Comparison of ENCODE assay signal across 8 mouse cellular contexts in the genomic region with DNA sequence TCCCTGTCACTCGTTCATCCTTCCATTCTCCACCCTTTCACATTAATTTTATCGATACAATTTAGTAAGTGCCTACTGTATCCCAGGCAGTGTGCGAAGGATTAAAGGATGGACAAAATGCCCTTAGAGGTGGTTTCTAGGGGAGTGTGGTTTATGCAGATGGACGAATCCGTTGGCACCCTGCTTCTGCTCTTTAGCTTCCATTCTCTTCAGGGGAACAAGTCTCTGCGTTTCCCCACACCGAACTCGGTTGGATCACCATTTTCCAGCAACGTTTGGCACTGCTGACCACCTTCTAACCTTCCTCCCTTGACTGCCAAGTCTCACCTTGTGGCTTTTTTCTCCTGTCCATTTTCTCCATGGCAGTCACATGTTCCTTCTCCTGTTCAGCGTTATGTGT. TPM values are rescaled to one million over a fixed set of nuclear protein-coding genes. Genes with fewer than 3 reads are reported as not detected.
A peak's percentile ranks its signal among the peaks of the same experiment; 100 is the strongest.
DNase-seq lines count a peak whose midpoint lies in the region; ATAC-seq and TF ChIP-seq lines count a peak whose summit lies in the region.

No protein-coding gene starts in this region.

- intact Hi-C loops in heart, adult 2 months (cut with DNase I): no loop called here

- no peak for DNase-seq in heart, adult 2 months
- DNase-seq in heart, postnatal 4 days: no peak
- DNase-seq in MN1 (ENCODE audit: low spot score): no peak
- DNase-seq in gastrocnemius, postnatal 10 days: no peak
- DNase-seq in thymus, postnatal 14 days: no peak

- ATAC-seq in forebrain, embryonic 13.5 days: no peak; the same call in 1 of the 2 replicates
- ATAC-seq in liver, embryonic 12.5 days: no peak

- H3K9me3 ChIP-seq in E14TG2a.4 (ENCODE audit: low read length): no peaks in the 10 kb centered on the region
- no peaks in the 10 kb centered on the region for H3K9me3 ChIP-seq in forebrain, embryonic 13.5 days (replicated peaks)
- H3K9me3 ChIP-seq in liver, embryonic 12.5 days (replicated peaks): no peaks in the 10 kb centered on the region

- peak overlapping the region; percentile 10; the same call in 1 of the 2 replicates for H3K9ac ChIP-seq in heart, adult 2 months (ENCODE audit: low read depth, low read length)
- H3K9ac ChIP-seq in forebrain, embryonic 13.5 days: peak overlapping the region; percentile 99
- no peak overlapping the region for H3K9ac ChIP-seq in liver, embryonic 12.5 days

- H3K4me2 ChIP-seq in forebrain, embryonic 13.5 days: peak overlapping the region; percentile 99
- peak overlapping the region; percentile 82 for H3K4me2 ChIP-seq in liver, embryonic 12.5 days

- TF ChIP-seq POLR2A in heart, adult 2 months (IDR thresholded peaks at IDR 0.05; ENCODE audit: insufficient read depth, low read depth, low read length): no peak

- TF ChIP-seq EP300 in heart, adult 2 months (IDR thresholded peaks at IDR 0.05; ENCODE audit: insufficient read depth, low read depth, low read length): no peak

- no peak overlapping the region for H3K27ac ChIP-seq in heart, adult 2 months
- H3K27ac ChIP-seq in forebrain, embryonic 13.5 days: peak overlapping the region; percentile 84
- H3K27ac ChIP-seq in liver, embryonic 12.5 days: no peak overlapping the region

- H3K27me3 ChIP-seq in heart, adult 2 months (ENCODE audit: control insufficient read depth, insufficient read depth, low read length): peaks cover 3% of the 10 kb centered on the region; the same call in 1 of the 2 replicates
- peaks cover 65% of the 10 kb centered on the region for H3K27me3 ChIP-seq in E14TG2a.4 (ENCODE audit: insufficient read depth, low read length)
- no peaks in the 10 kb centered on the region for H3K27me3 ChIP-seq in forebrain, embryonic 13.5 days
- peaks cover 78% of the 10 kb centered on the region for H3K27me3 ChIP-seq in liver, embryonic 12.5 days (replicated peaks)

- 22% methylated on average over 10 of the region's 10 CpGs for WGBS in heart, adult 2 months
- 16% methylated on average over 10 of the region's 10 CpGs for WGBS in forebrain, embryonic 13.5 days
- 19% methylated on average over 10 of the region's 10 CpGs for WGBS in liver, embryonic 12.5 days (ENCODE audit: insufficient replicate concordance)

- peak overlapping the region; percentile 93 for H3K4me3 ChIP-seq in heart, adult 2 months
- H3K4me3 ChIP-seq in E14TG2a.4 (replicated peaks; ENCODE audit: low read length): peak overlapping the region; percentile 85
- peak overlapping the region; percentile 92 for H3K4me3 ChIP-seq in forebrain, embryonic 13.5 days
- H3K4me3 ChIP-seq in liver, embryonic 12.5 days: peak overlapping the region; percentile 62

- H3K4me1 ChIP-seq in heart, adult 2 months (ENCODE audit: control insufficient read depth, insufficient read depth, low read length): peaks cover 5% of the 10 kb centered on the region
- H3K4me1 ChIP-seq in E14TG2a.4 (replicated peaks; ENCODE audit: low read depth, low read length): peaks cover 23% of the 10 kb centered on the region
- peaks cover 18% of the 10 kb centered on the region for H3K4me1 ChIP-seq in forebrain, embryonic 13.5 days
- H3K4me1 ChIP-seq in liver, embryonic 12.5 days: peaks cover 12% of the 10 kb centered on the region

- no peak for TF ChIP-seq CTCF in heart, adult 2 months (IDR thresholded peaks at IDR 0.05)
- no peak for TF ChIP-seq CTCF in E14TG2a.4 (conservative IDR thresholded peaks at IDR 0.05; ENCODE audit: low read length)

- H3K79me2 ChIP-seq in heart, adult 2 months (replicated peaks; ENCODE audit: control insufficient read depth, insufficient read depth, low read length): no peaks in the 10 kb centered on the region

- no peaks in the 10 kb centered on the region for H3K36me3 ChIP-seq in heart, adult 2 months (ENCODE audit: control insufficient read depth, insufficient read depth, low read length)
- H3K36me3 ChIP-seq in E14TG2a.4 (ENCODE audit: insufficient read depth, low read length): peaks cover 25% of the 10 kb centered on the region
- H3K36me3 ChIP-seq in forebrain, embryonic 13.5 days (ENCODE audit: poor library complexity, severe bottlenecking): peaks cover 54% of the 10 kb centered on the region
- no peaks in the 10 kb centered on the region for H3K36me3 ChIP-seq in liver, embryonic 12.5 days

RNA-seq across cellular contexts. Expression of gene Slc22a17, which starts 0.4 kb away (rescaled TPM):
- 1 to 10 TPM; 1.7 to 2.3 TPM for total RNA-seq in heart, adult 2 months (2021)
- 13.0 and 13.8 TPM in 2 replicates for polyA plus RNA-seq in heart, adult 2 months (2012; rRNA removed)
- total RNA-seq in heart, postnatal 4 days (2021): 10 to 100 TPM; 24.8 to 25.2 TPM
- 90.8 and 102 TPM in 2 replicates for polyA plus RNA-seq in forebrain, embryonic 13.5 days (2015; fragmentation: Nextera tagmentation; extraction: Ambion mirVana)
- polyA plus RNA-seq in liver, embryonic 12.5 days (2016; fragmentation: Nextera tagmentation; extraction: Ambion mirVana): 5.9 and 6.0 TPM in 2 replicates
- total RNA-seq in gastrocnemius, postnatal 10 days (2021): 10 to 100 TPM; 11.8 to 13.9 TPM

RNA-seq across cellular contexts. Expression of gene Efs, which starts 12.6 kb away (rescaled TPM):
- total RNA-seq in heart, adult 2 months (2021): 1 to 10 TPM; 1.9 to 3.0 TPM
- 5.1 and 5.4 TPM in 2 replicates for polyA plus RNA-seq in heart, adult 2 months (2012; rRNA removed)
- 10 to 100 TPM; 10.5 to 10.9 TPM for total RNA-seq in heart, postnatal 4 days (2021)
- 28.2 and 30.5 TPM in 2 replicates for polyA plus RNA-seq in forebrain, embryonic 13.5 days (2015; fragmentation: Nextera tagmentation; extraction: Ambion mirVana)
- polyA plus RNA-seq in liver, embryonic 12.5 days (2016; fragmentation: Nextera tagmentation; extraction: Ambion mirVana): 1.5 and 2.0 TPM in 2 replicates
- total RNA-seq in gastrocnemius, postnatal 10 days (2021): 10 to 100 TPM; 12.6 to 16.0 TPM

RNA-seq across cellular contexts. Expression of gene Il25, which starts 19.2 kb away (rescaled TPM):
- total RNA-seq in heart, adult 2 months (2021): not detected
- not detected in 2 replicates for polyA plus RNA-seq in heart, adult 2 months (2012; rRNA removed)
- total RNA-seq in heart, postnatal 4 days (2021): not detected
- polyA plus RNA-seq in forebrain, embryonic 13.5 days (2015; fragmentation: Nextera tagmentation; extraction: Ambion mirVana): 0.23 and 0.52 TPM in 2 replicates
- not detected in 2 replicates for polyA plus RNA-seq in liver, embryonic 12.5 days (2016; fragmentation: Nextera tagmentation; extraction: Ambion mirVana)
- total RNA-seq in gastrocnemius, postnatal 10 days (2021): not detected

RNA-seq across cellular contexts. Expression of gene Pabpn1, which starts 21.0 kb away (rescaled TPM):
- 10 to 100 TPM; 51.4 to 52.2 TPM for total RNA-seq in heart, adult 2 months (2021)
- polyA plus RNA-seq in heart, adult 2 months (2012; rRNA removed): 66.2 and 91.7 TPM in 2 replicates
- total RNA-seq in heart, postnatal 4 days (2021): 100 to 1,000 TPM; 141 to 142 TPM
- polyA plus RNA-seq in forebrain, embryonic 13.5 days (2015; fragmentation: Nextera tagmentation; extraction: Ambion mirVana): 167 and 171 TPM in 2 replicates
- 97.0 and 97.9 TPM in 2 replicates for polyA plus RNA-seq in liver, embryonic 12.5 days (2016; fragmentation: Nextera tagmentation; extraction: Ambion mirVana)
- total RNA-seq in gastrocnemius, postnatal 10 days (2021): 10 to 100 TPM; 80.2 to 99.9 TPM

RNA-seq across cellular contexts. Expression of gene Cmtm5, which starts 22.7 kb away (rescaled TPM):
- under 1 TPM in 1 of 2 experiments, not detected in 1; 0.30 TPM for total RNA-seq in heart, adult 2 months (2021)
- polyA plus RNA-seq in heart, adult 2 months (2012; rRNA removed): 1.8 and 2.9 TPM in 2 replicates
- under 1 TPM in 1 of 2 experiments, not detected in 1; 0.33 TPM for total RNA-seq in heart, postnatal 4 days (2021)
- polyA plus RNA-seq in forebrain, embryonic 13.5 days (2015; fragmentation: Nextera tagmentation; extraction: Ambion mirVana): 0.69 and 0.85 TPM in 2 replicates
- not detected in 2 replicates for polyA plus RNA-seq in liver, embryonic 12.5 days (2016; fragmentation: Nextera tagmentation; extraction: Ambion mirVana)
- 1 to 10 TPM; 1.6 to 3.3 TPM for total RNA-seq in gastrocnemius, postnatal 10 days (2021)
